Mouse (Mus musculus) cerebellum, postnatal 14 days (tissue): ENCODE results near the gene Ntn5.
"Not testable (repeated sequence)": the region's sequence is repeated elsewhere in the genome, so short reads cannot be mapped to it uniquely, and the experiment has no call there.

Experiments
- DNase-seq, 2 experiments: peaks; one replicate each; pipeline ENCODE4 v3.0.0; 2021; ENCODE audit warnings: mixed read lengths in 2 of 2

Ntn5 gene

DNA sequence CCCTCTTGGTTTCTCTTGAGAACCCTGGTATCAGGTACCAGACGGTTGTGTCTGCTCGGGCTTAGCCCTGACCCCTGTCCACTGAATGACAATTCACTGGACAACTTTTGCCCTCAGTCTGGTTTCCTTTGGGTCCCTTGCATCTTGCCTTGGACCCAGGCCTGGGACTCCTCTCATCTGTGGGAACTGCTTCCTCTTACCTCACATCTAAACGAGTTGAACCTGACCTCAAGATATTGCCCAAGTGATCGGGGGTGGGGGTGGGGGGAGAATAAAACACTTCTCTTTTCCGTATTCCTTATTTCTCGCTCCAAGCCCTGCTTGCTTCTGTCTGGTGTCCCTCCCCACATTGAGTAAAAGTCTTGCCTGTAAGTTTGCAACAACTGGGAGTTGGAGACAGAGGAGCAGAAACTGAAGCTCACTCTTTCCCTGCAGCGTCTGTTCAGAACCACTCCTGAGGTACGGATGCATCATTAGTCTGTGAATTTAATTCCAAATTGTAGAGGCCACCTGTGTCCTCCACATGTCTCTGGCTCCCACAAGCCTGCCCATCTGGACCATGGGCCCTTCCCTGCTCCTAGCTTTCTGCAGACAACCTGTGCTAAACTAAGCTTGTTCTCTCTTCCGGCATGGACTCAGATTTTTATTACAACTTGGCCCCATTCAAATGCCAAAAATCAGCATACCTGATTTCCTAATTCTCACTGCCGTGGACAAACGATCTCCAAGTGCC is 22.9 kb upstream of the Ntn5 start:
- no peak for DNase-seq

DNA sequence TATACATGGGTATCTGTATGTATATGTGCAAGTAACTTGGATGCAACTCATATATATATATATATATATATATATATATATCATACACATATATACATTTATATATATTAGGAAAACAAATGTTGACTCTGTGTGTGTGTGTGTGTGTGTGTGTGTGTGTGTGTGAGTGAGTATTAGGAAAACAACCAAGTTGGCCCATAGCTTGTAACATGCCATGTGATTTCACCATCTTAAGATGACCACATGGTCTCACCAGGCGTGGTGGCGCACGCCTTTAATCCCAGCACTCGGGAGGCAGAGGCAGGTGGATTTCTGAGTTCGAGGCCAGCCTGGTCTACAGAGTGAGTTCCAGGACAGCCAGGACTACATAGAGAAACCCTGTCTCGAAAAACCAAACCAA is 22.1 kb upstream of the Ntn5 start:
- DNase-seq: not testable (repeated sequence)

- DNase-seq: peak in 1 of 2 experiments; percentile 41
Observed at GRCm38 (mm10) chr7:45665303-45666138, 18.3 kb upstream of the Ntn5 start.

GRCm38 (mm10) chr7:45666161-45666560 is 17.7 kb upstream of the Ntn5 start, which contains the start of gene Fut2:
TSS of gene Fut2 (minus strand) at chr7:45666394.
- no peak for DNase-seq

DNA sequence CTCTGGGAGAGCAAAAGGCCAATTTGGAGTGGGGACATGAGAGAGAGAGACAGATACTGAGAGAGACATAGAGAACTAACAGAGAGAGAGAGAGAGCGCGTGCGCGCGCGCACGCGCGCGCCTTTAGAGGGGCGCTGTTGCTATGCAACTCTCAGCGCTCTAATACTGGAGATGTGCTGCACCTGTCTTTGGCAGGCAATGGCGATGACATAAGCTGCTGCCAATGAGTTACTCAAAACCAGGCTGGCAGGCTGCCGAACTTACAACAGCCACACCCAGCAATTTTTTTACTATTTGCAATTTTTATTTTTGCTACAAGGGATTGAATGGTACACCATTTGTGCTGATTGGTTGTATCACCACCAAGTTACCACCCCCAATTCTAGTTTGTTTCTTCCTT is 16.1 kb upstream of the Ntn5 start:
- DNase-seq: peak in 1 of 2 experiments; percentile 40

DNA sequence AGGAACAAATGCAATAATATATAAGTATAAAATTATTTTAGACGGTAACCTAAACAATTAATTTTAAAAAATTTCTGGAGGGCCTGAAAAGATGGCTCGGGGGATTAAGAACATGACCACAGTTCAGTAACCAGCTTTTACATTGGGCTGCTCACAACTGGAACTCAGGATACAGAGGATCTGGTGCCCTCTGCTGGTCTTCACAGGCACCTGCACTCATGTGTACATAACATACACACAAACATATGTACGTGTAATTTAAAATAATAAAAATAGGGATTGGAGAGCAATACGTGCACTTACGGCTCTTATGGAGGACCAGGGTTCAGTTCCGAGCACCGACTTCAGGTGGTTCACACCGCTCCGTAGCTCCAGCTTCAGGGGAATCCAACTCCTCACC is 14.9 kb upstream of the Ntn5 start:
- DNase-seq: no peak

DNA sequence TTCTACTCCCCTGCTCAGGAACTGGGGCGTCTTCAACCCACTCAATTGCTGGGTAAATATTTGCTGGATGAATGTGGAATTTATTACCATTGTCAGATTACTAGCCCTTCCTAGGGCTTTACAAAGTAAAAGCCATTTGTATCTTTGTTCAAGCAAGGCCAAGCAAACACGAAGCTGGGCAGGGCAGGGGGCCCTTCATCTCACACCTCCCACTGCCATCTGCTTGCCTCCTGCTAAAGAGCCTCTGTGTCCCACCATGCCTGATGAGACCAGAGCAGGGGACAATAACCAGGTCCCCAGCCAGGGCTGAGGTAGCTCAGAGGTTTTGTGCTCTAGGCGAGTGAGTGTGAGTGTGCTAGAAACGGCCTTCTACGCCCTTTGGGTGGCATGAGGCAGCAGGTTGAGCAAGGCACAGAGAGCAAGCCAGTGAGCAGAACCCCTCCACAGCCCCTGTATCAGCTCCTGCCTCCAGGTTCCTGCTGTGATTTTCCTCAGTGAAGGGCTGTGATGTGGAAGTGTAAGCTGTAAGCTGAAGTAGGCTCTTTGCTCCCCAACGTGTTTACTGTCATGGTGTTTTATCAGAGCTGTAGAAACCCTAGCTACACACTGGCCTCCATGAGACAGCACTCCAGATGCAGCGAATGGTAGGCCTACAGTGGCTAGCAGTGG is 6.1 kb upstream of the Ntn5 start:
- DNase-seq: no peak

- no peak for DNase-seq
Observed at GRCm38 (mm10) chr7:45678513-45678912, 5.3 kb upstream of the Ntn5 start.

GRCm38 (mm10) chr7:45679966-45680621 is 3.7 kb upstream of the Ntn5 start:
- no peak for DNase-seq

GRCm38 (mm10) chr7:45681046-45681736 is 2.6 kb upstream of the Ntn5 start:
- DNase-seq: peak; percentile 63 to 73

GRCm38 (mm10) chr7:45682144-45683126 is 1.4 kb upstream of the Ntn5 start:
- DNase-seq: peak; percentile 96 to 98

DNA sequence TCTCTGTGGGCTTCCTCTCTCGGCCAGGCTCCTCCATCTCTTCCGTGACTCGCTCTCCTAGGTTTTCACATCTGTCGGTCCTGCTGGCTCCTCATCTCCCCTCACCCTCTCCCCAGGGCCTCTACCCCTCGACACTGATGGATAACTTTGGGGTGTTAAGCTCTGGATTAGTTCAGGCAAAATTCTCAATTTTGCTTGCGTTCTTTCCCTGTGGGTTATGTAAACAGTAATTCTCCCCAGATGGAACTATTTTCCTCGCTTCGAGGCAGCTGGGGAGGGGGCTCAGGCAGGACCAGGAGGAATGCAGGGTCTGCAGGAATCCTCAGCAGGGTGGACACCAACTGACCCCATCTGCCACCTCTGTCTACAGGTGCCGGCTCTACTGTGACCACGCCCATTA is 2.0 kb downstream of the Ntn5 start:
- DNase-seq: no peak

DNA sequence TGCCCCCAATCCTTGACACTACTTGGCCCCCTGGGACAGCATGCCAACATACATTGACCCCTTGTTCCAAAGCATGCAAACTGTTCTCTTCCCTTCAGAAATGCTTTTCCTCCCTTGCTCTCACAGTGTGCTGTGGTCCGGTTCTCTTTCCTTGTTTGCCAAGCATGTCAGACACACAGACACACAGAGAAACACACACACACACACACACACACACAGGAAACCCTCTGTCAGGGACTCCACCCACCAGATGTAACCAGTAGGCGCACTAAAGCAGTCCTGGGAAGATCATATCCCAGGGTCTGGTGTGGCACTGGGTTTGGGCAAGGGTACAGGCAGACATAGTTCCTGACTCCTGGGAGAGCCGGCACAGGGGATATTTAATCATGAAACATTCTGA is 3.0 kb downstream of the Ntn5 start:
- DNase-seq: no peak

- DNase-seq: no peak
Observed at GRCm38 (mm10) chr7:45689099-45689498, 5.3 kb downstream of the Ntn5 start.

DNA sequence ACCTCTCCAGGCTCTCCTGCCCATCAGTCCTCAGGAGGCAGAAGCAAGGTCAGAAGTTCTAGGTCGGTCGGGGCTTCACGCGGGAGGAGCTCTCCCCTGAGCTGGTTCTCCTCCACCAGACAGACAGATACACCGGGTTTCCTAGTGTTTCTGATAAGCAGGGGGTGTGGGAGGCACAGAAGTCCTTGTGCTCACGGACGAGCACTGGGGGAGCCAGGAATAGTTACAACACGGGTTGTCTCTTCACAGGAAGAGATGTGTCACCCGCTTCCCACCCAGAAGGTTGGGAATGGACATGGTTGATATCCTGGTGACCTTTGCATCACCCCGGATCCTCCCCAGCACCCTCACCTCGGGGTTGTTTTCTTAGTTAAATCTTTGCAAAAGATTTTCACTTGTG is 6.0 kb downstream of the Ntn5 start:
- DNase-seq: no peak

DNA sequence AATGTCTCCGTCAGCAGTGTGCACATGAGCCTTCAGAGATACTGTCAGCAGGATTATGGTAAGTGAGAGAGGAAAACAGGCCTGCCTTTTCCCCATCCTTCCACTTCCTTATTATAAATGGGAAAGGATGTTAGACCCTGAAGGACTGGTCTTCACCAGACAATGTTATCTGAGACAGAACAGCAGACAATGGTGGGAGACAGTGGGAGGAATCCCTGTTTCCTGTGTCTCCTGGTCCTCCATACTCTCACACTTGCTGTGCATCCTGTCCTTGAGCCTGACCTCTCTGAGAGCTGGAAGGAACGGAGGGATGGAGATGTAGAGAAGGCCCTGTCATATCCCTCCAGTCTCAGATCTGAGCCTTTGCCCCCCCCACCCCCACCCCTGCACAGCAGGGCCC is 8.5 kb downstream of the Ntn5 start:
- no peak for DNase-seq

DNA sequence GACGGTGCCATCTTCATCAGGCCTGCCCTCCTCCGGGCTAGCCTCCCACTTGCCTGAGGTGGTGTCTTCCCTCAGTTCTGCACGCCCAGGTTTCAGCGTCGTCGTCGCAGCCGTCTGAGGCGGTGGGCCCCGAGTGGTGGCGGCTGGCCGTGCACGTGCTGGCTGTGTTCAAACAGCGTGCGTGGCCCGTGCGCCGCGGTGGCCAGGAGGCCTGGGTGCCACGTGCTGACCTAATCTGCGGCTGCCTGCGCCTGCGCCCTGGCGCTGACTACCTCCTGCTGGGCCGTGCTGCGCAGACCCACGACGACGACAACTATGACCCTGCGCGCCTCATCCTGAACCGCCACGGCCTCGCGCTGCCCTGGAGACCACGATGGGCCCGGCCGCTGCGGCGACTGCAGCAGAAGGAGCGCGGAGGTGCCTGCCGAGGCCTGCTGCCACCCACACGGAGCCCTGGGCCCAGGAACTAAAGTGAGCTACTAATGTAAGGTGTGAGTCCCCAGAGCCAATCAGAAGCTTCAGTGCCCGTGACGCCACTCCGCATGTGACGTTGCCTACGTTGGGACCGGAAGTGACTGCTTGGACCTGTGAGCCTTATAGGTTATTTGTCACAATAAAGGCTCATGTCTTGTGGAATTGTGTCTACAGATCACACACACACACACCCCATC is 10.2 kb downstream of the Ntn5 start, which contains the start of gene Sec1:
Gene Sec1 (minus strand): TSS at position 482 of the 671 bp plus-strand sequence.
- DNase-seq: no peak

DNA sequence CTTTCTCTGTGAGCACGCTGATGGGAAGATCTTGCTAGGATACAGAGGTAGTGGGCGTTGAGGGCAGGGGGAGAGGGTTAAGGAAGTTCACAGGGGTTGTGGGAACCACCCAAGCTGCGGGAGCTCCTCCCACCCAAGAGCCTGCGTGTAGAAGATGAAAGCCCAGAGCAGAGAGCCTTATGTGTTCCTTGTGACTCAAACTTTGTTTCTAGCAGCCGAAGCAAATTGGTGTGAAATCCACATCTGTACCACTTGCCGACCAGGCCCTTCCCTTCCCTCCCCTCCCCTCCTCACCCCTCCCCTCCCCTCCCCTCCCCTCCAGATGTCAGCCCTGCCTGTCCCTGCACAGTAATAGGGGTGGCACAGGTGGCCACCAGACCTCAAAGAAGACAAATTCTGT is 11.3 kb downstream of the Ntn5 start:
- no peak for DNase-seq

GRCm38 (mm10) chr7:45697894-45698293 is 14.1 kb downstream of the Ntn5 start:
- DNase-seq: peak in 1 of 2 experiments; percentile 14

DNA sequence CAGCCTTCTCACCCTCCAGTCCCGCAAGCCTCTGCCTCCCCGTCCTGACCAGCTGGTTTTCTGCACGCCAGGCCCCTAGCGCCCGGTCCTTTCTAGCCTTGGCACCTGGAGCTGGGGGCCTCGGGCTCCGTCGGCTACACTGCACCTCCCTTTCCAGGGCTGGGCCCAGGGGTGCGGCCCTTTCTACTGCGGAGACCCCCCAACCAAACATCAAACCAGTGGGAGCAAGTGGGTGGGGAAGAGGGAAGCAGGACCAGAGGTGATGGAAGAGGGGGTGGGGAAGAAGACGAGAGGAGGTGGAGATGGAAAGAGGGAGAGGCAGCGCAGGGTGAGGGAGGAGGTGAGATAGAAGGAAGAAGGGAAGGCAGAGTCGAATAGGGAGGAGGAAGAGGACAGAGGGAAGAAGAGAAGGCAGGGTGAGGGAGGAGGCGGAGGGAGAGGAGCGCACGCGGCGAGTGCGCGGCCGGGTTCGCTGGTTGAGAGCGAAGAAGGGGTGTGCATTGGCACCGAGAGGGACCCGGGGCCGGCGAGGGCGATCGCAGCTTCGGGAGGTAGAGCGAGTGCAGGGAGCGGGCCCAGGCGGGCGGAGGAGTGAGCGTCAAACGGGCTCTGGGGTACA is 15.8 kb downstream of the Ntn5 start, which contains the start of gene Car11:
Gene Car11 (plus strand): TSS at position 321 of the 619 bp plus-strand sequence.
- DNase-seq: peak; percentile 66 to 77
